Mouse (Mus musculus) heart, postnatal 0 days (tissue): ENCODE results near the gene Fate1. TPM values are rescaled to one million over a fixed set of nuclear protein-coding genes. Genes with fewer than 3 reads are reported as not detected.
A peak's percentile ranks its signal among the peaks of the same experiment; 100 is the strongest.
"Not testable (repeated sequence)": the region's sequence is repeated elsewhere in the genome, so short reads cannot be mapped to it uniquely, and the experiment has no call there.

Source experiments
- ATAC-seq: fragments of 200-750 bp; cut with Nextera tagmentation; 2 replicates; pipeline ENCODE4 v1.8.0; 2017; ENCODE audit warnings: low read depth, moderate number of reproducible peaks, moderate library complexity; ENCODE audit not compliant: insufficient read depth
- DNase-seq: peaks from one replicate; pipeline ENCODE4 v3.0.0-alpha.2; 2016; ENCODE audit warnings: low spot score
- H3K27ac ChIP-seq: fragments of 300-500 bp; sonication (generic); 2 replicates; pipeline ENCODE4 v1.5.1; 2014; ENCODE audit warnings: low read depth, mild to moderate bottlenecking
- H3K27me3 ChIP-seq: fragments of 300-500 bp; sonication (generic); 2 replicates; pipeline ENCODE4 v1.6.1; 2014; ENCODE audit warnings: low read length, mixed read lengths; ENCODE audit not compliant: control insufficient read depth, insufficient read depth
- H3K36me3 ChIP-seq: fragments of 300-500 bp; sonication (generic); replicated peaks from 2 replicates; pipeline ENCODE4 v1.6.1; 2014; ENCODE audit warnings: low read length, mixed read lengths; ENCODE audit not compliant: control insufficient read depth, insufficient read depth
- H3K4me1 ChIP-seq: fragments of 300-500 bp; sonication (generic); 2 replicates; pipeline ENCODE4 v1.6.1; 2014; ENCODE audit warnings: antibody characterized with exemption; ENCODE audit not compliant: control insufficient read depth, insufficient read depth
- H3K4me2 ChIP-seq: fragments of 300-500 bp; sonication (generic); 2 replicates; pipeline ENCODE4 v1.6.1; 2014; ENCODE audit warnings: low read depth, mild to moderate bottlenecking, low read length, moderate library complexity
- H3K4me3 ChIP-seq: fragments of 300-500 bp; sonication (generic); 2 replicates; pipeline ENCODE4 v1.5.1; 2014; ENCODE audit warnings: low read depth, low read length
- H3K9ac ChIP-seq: fragments of 300-500 bp; sonication (generic); replicated peaks from 2 replicates; pipeline ENCODE4 v1.6.1; 2014; ENCODE audit warnings: low read depth, low read length, mixed read lengths
- H3K9me3 ChIP-seq: fragments of 300-500 bp; sonication (generic); replicated peaks from 2 replicates; pipeline ENCODE4 v1.6.1; 2016; ENCODE audit warnings: low read length; ENCODE audit not compliant: control insufficient read depth
- CTCF ChIP-seq: IDR thresholded peaks from 2 replicates; pipeline ENCODE4 v1.5.1; 2016; ENCODE audit warnings: antibody characterized with exemption, control low read depth, low read depth
- EP300 ChIP-seq: IDR thresholded peaks from 2 replicates; pipeline ENCODE4 v1.6.1; 2016; ENCODE audit warnings: antibody characterized with exemption, low read depth
- WGBS: fragments of 180-500 bp; shearing (Covaris S2); extraction: QIAGEN DNeasy Blood & Tissue Kit; methylation state at CpG from one replicate; pipeline ENCODE4 v1.1.7; 2014; 5-methylcytosine and 5-hydroxymethylcytosine counted together
- polyA plus RNA-seq: library from polyadenylated mRNA; unstranded; fragments of >200 nt; fragmentation: Nextera tagmentation; extraction: Ambion mirVana; gene quantifications from 2 replicates; pipeline ENCODE4 v1.2.1, GENCODE M21; 2015
- total RNA-seq: library from RNA; depleted of rRNA; stranded (reverse); fragments of >200 nt; gene quantifications from 2 replicates; pipeline ENCODE4 v1.2.3, GENCODE M21; 2014; ENCODE audit warnings: low replicate concordance

Gene Fate1
- total and polyA plus RNA-seq, 2 experiments from 2014 or later: 0.16 TPM; not detected in 1

- H3K4me3 ChIP-seq: no peak overlapping the region
- 53% methylated on average over 1 of the region's 1 CpGs for WGBS
- TF ChIP-seq CTCF (no peak), EP300 (no peak)
- H3K36me3 ChIP-seq: no peaks in the 10 kb centered on the region
- H3K9ac ChIP-seq: no peak overlapping the region
- DNase-seq: no peak
- H3K27me3 ChIP-seq: 0 out of 2 replicates have a peak, but pooled peaks cover 3% of the 10 kb centered on the region
- no peak overlapping the region for H3K4me2 ChIP-seq
- H3K4me1 ChIP-seq: no peaks in the 10 kb centered on the region
- no peak for ATAC-seq
- H3K27ac ChIP-seq: no peak overlapping the region
- no peaks in the 10 kb centered on the region for H3K9me3 ChIP-seq
Observed at GRCm38 (mm10) chrX:71968216-71968615, 4.6 kb upstream of the Fate1 start.

GRCm38 (mm10) chrX:71968816-71969215 lies 4.0 kb upstream of the Fate1 start:
- WGBS: 64% methylated on average over 6 of the region's 6 CpGs
- ATAC-seq: no peak

GRCm38 (mm10) chrX:71971325-71971724 lies 1.5 kb upstream of the Fate1 start:
- no peak overlapping the region for H3K4me3 ChIP-seq
- WGBS: 58% methylated on average over 5 of the region's 5 CpGs

More at GRCm38 (mm10) chrX:71968816-71969215, 4.0 kb upstream of the Fate1 start:
- no peak overlapping the region for H3K9ac ChIP-seq
- no peaks in the 10 kb centered on the region for H3K4me1 ChIP-seq
- H3K27me3 ChIP-seq: no peaks in the 10 kb centered on the region
- H3K9me3 ChIP-seq: no peaks in the 10 kb centered on the region
- H3K27ac ChIP-seq: no peak overlapping the region
- TF ChIP-seq CTCF: no peak
- no peak for TF ChIP-seq EP300
- H3K4me3 ChIP-seq: no peak overlapping the region
- no peaks in the 10 kb centered on the region for H3K36me3 ChIP-seq
- no peak for DNase-seq
- no peak overlapping the region for H3K4me2 ChIP-seq

GRCm38 (mm10) chrX:71977681-71978080 lies 4.9 kb downstream of the Fate1 start:
- not testable (repeated sequence) for H3K36me3 ChIP-seq, ATAC-seq, H3K4me3 ChIP-seq, H3K4me2 ChIP-seq, H3K9me3 ChIP-seq, H3K4me1 ChIP-seq, DNase-seq, H3K27ac ChIP-seq, H3K27me3 ChIP-seq, H3K9ac ChIP-seq

More at GRCm38 (mm10) chrX:71971325-71971724, 1.5 kb upstream of the Fate1 start:
- no peaks in the 10 kb centered on the region for H3K4me1 ChIP-seq
- no peak overlapping the region for H3K9ac ChIP-seq
- ATAC-seq (no peak), DNase-seq (no peak)
- H3K36me3 ChIP-seq: no peaks in the 10 kb centered on the region
- no peaks in the 10 kb centered on the region for H3K27me3 ChIP-seq
- no peak overlapping the region for H3K27ac ChIP-seq
- TF ChIP-seq EP300 (no peak), CTCF (no peak)
- H3K9me3 ChIP-seq: no peaks in the 10 kb centered on the region
- H3K4me2 ChIP-seq: no peak overlapping the region

- Histone ChIP-seq H3K9ac (no peak overlapping the region), H3K4me2 (no peak overlapping the region), H3K4me3 (no peak overlapping the region), H3K27ac (peak overlapping the region; percentile 51), H3K9me3 (no peaks in the 10 kb centered on the region), H3K27me3 (no peaks in the 10 kb centered on the region), H3K4me1 (no peaks in the 10 kb centered on the region), H3K36me3 (no peaks in the 10 kb centered on the region)
- ATAC-seq (no peak), DNase-seq (no peak)
- TF ChIP-seq EP300 (no peak), CTCF (no peak)
- 33% methylated on average over 3 of the region's 3 CpGs for WGBS
Observed at GRCm38 (mm10) chrX:71980443-71980842, 7.7 kb downstream of the Fate1 start.

GRCm38 (mm10) chrX:71981322-71981721 lies 8.5 kb downstream of the Fate1 start:
- Histone ChIP-seq H3K36me3 (no peaks in the 10 kb centered on the region), H3K27me3 (no peaks in the 10 kb centered on the region), H3K9me3 (no peaks in the 10 kb centered on the region), H3K4me2 (no peak overlapping the region), H3K4me1 (no peaks in the 10 kb centered on the region), H3K27ac (peak overlapping the region; percentile 51; the same call in 1 of the 2 replicates), H3K9ac (no peak overlapping the region), H3K4me3 (no peak overlapping the region)
- WGBS: 64% methylated on average over 2 of the region's 2 CpGs
- no peak for ATAC-seq
- TF ChIP-seq CTCF: no peak
- no peak for TF ChIP-seq EP300
- DNase-seq: no peak
